Mouse (Mus musculus) ES-Bruce4 (cell line): ENCODE measurements around the gene Dusp18. TPM values are rescaled to one million over a fixed set of nuclear protein-coding genes. Genes with fewer than 3 reads are reported as not detected.

Source experiments
- H3K27ac ChIP-seq: 2 replicates; pipeline ENCODE4 v1.5.1; 2012; ENCODE audit warnings: low read length, inconsistent platforms; ENCODE audit not compliant: insufficient read depth
- H3K27me3 ChIP-seq: 2 replicates; pipeline ENCODE4 v1.6.1; 2012; ENCODE audit warnings: mild to moderate bottlenecking, low read length, inconsistent platforms; ENCODE audit not compliant: control insufficient read depth, poor library complexity, insufficient read depth, severe bottlenecking
- H3K36me3 ChIP-seq: 2 replicates; pipeline ENCODE4 v1.6.1; 2012; ENCODE audit warnings: inconsistent platforms, mild to moderate bottlenecking, low read length, moderate library complexity; ENCODE audit not compliant: control insufficient read depth, poor library complexity, insufficient read depth, severe bottlenecking
- H3K4me1 ChIP-seq: one replicate; pipeline ENCODE4 v1.8.1; 2011; ENCODE audit warnings: low read length; ENCODE audit not compliant: control insufficient read depth, insufficient read depth
- H3K4me3 ChIP-seq: 2 replicates; pipeline ENCODE4 v1.5.1; 2011; ENCODE audit warnings: low read depth, mild to moderate bottlenecking, low read length
- H3K9ac ChIP-seq: 2 replicates; pipeline ENCODE4 v1.6.1; 2012; ENCODE audit warnings: low read depth, mild to moderate bottlenecking, inconsistent platforms; ENCODE audit not compliant: poor library complexity, severe bottlenecking
- H3K9me3 ChIP-seq: replicated peaks from 2 replicates; pipeline ENCODE4 v1.6.1; 2012; ENCODE audit warnings: mild to moderate bottlenecking, low read length, inconsistent platforms; ENCODE audit not compliant: control insufficient read depth, poor library complexity, insufficient read depth, severe bottlenecking
- CTCF ChIP-seq: IDR thresholded peaks from one replicate; pipeline ENCODE4 v1.8.1; 2011; ENCODE audit warnings: low read depth, low read length
- EP300 ChIP-seq: IDR thresholded peaks from 2 replicates; pipeline ENCODE4 v1.6.1; 2011; ENCODE audit warnings: low read depth, low read length; ENCODE audit not compliant: insufficient read depth
- POLR2A ChIP-seq: IDR thresholded peaks from one replicate; pipeline ENCODE4 v1.8.1; 2011; ENCODE audit warnings: low read length; ENCODE audit not compliant: insufficient read depth
- polyA plus RNA-seq: library from polyadenylated mRNA; stranded (reverse); fragments of >200 nt; gene quantifications from 2 replicates; pipeline ENCODE4 v1.2.4, GENCODE M21; 2011; ENCODE audit warnings: low read depth; ENCODE audit not compliant: missing spikeins, insufficient read depth, insufficient read length

Dusp18 gene
- 3.3 and 4.0 TPM in 2 replicates for polyA plus RNA-seq

- 0 out of 2 replicates have a peak, but pooled peaks cover 2% of the 10 kb centered on the region for H3K36me3 ChIP-seq
- H3K27ac ChIP-seq, result peak within 1 kb of the TSS; percentile 52; the same call in 1 of the 2 replicates
- peak within 1 kb of the TSS; percentile 80 for H3K4me3 ChIP-seq
- H3K4me1 ChIP-seq, result no peaks in the 10 kb centered on the region
- TF ChIP-seq POLR2A (no peak), EP300 (0 out of 2 replicates have a peak, but pooled peaks have one; percentile 4)
- no peaks in the 10 kb centered on the region for H3K27me3 ChIP-seq
- peak within 1 kb of the TSS; percentile 76 for H3K9ac ChIP-seq
- no peaks in the 10 kb centered on the region for H3K9me3 ChIP-seq
Measured at GRCm38 (mm10) chr11:3894406-3895281, at the start of gene Dusp18, which contains the start of gene 4921536K21Rik. Dusp18 (plus strand) TSS chr11:3895240. 4921536K21Rik (minus strand) TSS chr11:3895098.

DNA sequence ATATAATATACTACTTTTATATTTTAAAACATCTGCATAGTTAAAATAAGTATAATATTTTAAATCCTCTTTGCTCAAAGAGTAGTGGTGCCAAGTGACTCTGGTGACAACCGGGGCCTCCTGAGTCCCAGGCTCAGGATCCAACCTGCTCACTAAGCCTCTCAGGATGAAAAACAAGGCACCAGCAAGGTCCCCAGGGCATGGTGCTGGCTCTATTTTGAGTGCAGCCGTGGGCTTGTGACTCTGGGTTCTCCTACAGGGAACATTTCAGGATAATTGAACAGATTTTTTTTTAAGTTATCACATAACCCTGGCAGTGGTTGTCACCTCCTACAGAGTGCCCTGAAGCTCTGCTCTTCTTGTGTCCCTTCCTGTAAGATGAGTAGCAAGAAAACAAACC, 48.7 kb upstream of the Dusp18 start:
- no peak overlapping the region for H3K27ac ChIP-seq
- H3K4me1 ChIP-seq, result no peaks in the 10 kb centered on the region
- H3K9me3 ChIP-seq, result no peaks in the 10 kb centered on the region
- no peak overlapping the region for H3K9ac ChIP-seq
- TF ChIP-seq EP300 (no peak), CTCF (no peak), POLR2A (no peak)
- H3K4me3 ChIP-seq, result no peak overlapping the region
- H3K27me3 ChIP-seq, result no peaks in the 10 kb centered on the region
- no peaks in the 10 kb centered on the region for H3K36me3 ChIP-seq

DNA sequence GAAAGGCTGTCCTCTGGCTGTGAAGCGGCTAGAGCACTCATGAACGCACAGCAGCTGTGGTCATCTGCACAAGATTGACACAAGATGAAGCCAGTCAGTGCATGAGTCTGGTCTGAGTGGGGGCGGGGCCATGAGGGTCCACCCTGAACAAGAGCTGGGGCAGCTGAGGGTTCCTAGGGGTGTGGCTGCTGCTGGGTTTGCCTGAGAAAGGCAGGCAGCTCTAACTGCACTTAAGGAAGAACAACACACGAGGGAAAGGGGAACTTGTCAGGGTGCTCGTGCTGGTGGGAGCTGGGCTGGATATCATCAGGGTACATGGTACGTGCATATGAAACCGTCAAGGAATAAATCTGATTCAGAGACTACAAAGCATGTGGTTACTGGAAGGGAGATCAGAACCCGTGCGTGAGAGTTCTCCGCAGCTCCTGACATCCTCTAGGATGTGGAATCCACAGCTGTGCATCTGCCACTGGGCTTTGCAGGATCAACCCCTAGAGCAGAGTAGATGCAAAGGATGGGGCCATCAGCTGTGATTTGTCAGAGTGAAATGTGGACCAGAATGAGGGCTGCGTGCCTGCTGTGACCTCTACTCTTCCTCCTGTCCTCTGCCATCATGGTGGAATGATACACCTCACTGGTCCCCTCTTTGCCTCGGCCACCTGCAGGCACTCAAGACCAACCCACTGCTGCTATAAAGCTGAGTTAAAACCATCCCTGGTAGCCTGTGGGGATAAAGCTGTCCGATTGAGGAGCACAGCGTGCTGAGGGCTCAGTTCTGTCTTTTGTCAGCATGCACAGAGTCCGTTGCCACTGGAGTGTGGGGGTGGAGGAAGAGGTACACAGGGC, 45.3 kb upstream of the Dusp18 start:
- 0 out of 2 replicates have a peak, but pooled peaks cover 2% of the 10 kb centered on the region for H3K9me3 ChIP-seq
- TF ChIP-seq EP300 (no peak), POLR2A (no peak), CTCF (no peak)
- H3K27me3 ChIP-seq, result no peaks in the 10 kb centered on the region
- H3K27ac ChIP-seq, result no peak overlapping the region
- H3K4me1 ChIP-seq, result no peaks in the 10 kb centered on the region
- H3K4me3 ChIP-seq, result no peak overlapping the region
- H3K9ac ChIP-seq, result no peak overlapping the region
- H3K36me3 ChIP-seq, result no peaks in the 10 kb centered on the region

DNA sequence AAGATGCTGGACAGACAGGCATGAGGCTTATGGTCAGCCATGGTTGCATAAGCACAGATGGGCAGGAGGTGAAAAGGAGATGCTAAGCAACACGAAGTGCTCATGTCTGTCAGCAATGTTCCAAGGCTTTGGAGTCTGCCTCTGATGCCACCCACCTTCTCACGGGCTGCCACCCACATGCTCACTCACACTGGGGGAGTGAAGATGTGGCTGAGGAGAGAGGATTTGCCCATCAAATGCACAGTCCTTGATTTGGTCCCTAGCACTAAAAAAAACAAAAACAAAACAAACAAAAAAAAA, 44.8 kb upstream of the Dusp18 start:
- H3K9me3 ChIP-seq, result 0 out of 2 replicates have a peak, but pooled peaks cover 3% of the 10 kb centered on the region
- no peak overlapping the region for H3K4me3 ChIP-seq

DNA sequence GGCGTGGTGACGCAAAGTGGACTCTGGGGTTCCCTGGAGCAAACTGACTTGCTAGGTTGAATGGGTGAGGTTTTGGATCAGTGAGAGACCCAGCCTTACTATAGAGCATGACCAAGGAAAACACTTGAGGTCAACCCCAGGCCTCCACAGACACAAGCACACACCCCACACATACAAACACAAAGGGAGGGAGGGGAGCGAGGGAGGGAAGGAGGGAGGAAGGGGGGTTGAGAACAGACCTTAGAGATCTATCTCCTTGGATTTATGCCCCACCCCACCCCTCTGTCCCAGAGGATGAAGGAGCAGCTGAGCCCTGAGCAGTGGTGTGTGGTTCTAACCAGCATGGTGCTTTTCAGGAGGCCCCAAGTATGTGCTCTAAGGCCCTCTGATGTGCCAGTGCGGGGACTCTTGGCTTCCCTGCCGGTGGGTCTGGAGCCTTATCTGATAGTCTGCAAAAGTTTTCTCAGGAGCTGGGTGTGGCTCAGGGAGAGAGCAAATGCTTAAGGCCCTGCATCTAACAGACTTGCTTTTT, 44.2 kb upstream of the Dusp18 start:
- H3K27me3 ChIP-seq, result no peaks in the 10 kb centered on the region
- no peak overlapping the region for H3K9ac ChIP-seq
- H3K36me3 ChIP-seq, result no peaks in the 10 kb centered on the region
- H3K4me3 ChIP-seq, result no peak overlapping the region
- TF ChIP-seq CTCF, result no peak
- TF ChIP-seq EP300, result no peak
- no peak for TF ChIP-seq POLR2A
- H3K27ac ChIP-seq, result no peak overlapping the region
- H3K9me3 ChIP-seq, result 0 out of 2 replicates have a peak, but pooled peaks cover 3% of the 10 kb centered on the region
- no peaks in the 10 kb centered on the region for H3K4me1 ChIP-seq

More for the DNA sequence above, 44.8 kb upstream of the Dusp18 start:
- H3K36me3 ChIP-seq, result no peaks in the 10 kb centered on the region
- no peak overlapping the region for H3K27ac ChIP-seq
- H3K4me1 ChIP-seq, result no peaks in the 10 kb centered on the region
- TF ChIP-seq CTCF (no peak), POLR2A (no peak)
- no peaks in the 10 kb centered on the region for H3K27me3 ChIP-seq
- no peak overlapping the region for H3K9ac ChIP-seq
